Mouse (Mus musculus): ENCODE data around the gene Ppp1r1b.

DNA sequence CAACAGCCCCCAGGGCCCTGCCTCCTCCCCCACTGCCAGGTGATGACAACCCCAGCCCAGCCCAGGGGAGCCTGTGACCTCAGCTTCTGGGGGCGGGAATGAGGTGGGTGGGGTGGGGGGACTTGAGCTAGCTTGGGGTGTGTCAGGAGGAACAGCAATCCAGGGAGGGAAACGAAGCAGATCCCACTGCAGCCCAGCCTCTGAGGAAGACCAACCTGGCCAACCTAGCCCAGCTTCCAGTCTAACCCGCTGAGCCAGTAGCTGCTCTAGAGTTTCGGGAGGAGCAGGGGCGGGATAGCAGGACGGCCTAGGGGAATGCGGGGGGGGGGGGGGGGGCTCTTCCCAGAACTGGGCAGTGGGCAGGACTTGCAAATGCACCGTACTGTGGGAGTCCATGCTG lies 43.8 kb downstream of the Ppp1r1b start:
- TF ChIP-seq POLR2A (IDR thresholded peaks at IDR 0.05; ENCODE audit: low read depth, low read length) (no peak), E2F4 (IDR thresholded peaks at IDR 0.05; ENCODE audit: insufficient replicate concordance, low read depth, low read length) (no peak), KAT2A (IDR thresholded peaks at IDR 0.05; ENCODE audit: insufficient replicate concordance, low read length) (no peak), EP300 (IDR thresholded peaks at IDR 0.05; ENCODE audit: low read length) (no peak), CTCF (conservative IDR thresholded peaks at IDR 0.05 in 1 of 2, IDR thresholded peaks at IDR 0.05 in 1 of 2; ENCODE audit: low read depth in 2 of 2, low read length in 2 of 2) (no peak), JUND (conservative IDR thresholded peaks at IDR 0.05; ENCODE audit: low read depth, low read length) (no peak), HCFC1 (IDR thresholded peaks at IDR 0.05; ENCODE audit: low read depth, low read length) (no peak)

Data from CH12.LX (cell line).